Mouse (Mus musculus) kidney, embryonic 16.5 days (tissue): ENCODE data around the gene Cdk9. TPM values are rescaled to one million over a fixed set of nuclear protein-coding genes. Genes with fewer than 3 reads are reported as not detected.

ENCODE experiments used
- ATAC-seq: fragments of 200-750 bp; cut with Nextera tagmentation; 2 replicates; pipeline ENCODE4 v1.8.0; 2017; ENCODE audit warnings: moderate TSS enrichment; ENCODE audit not compliant: low FRiP score, low TSS enrichment
- H3K27ac ChIP-seq: fragments of 300-500 bp; sonication (generic); 2 replicates; pipeline ENCODE4 v1.5.1; 2014; ENCODE audit warnings: low read length
- H3K27me3 ChIP-seq: fragments of 300-500 bp; sonication (generic); 2 replicates; pipeline ENCODE4 v1.6.1; 2014; ENCODE audit warnings: low read length, control low read depth, mixed read lengths; ENCODE audit not compliant: insufficient read depth
- H3K36me3 ChIP-seq: fragments of 300-500 bp; sonication (generic); 2 replicates; pipeline ENCODE4 v1.6.1; 2014; ENCODE audit warnings: low read length, control low read depth, mixed read lengths; ENCODE audit not compliant: insufficient read depth
- H3K4me1 ChIP-seq: fragments of 300-500 bp; sonication (generic); 2 replicates; pipeline ENCODE4 v1.6.1; 2014; ENCODE audit warnings: low read length, control low read depth, mixed read lengths; ENCODE audit not compliant: insufficient read depth
- H3K4me2 ChIP-seq: fragments of 300-500 bp; sonication (generic); replicated peaks from 2 replicates; pipeline ENCODE4 v1.6.1; 2014; ENCODE audit warnings: low read depth, low read length
- H3K4me3 ChIP-seq: fragments of 300-500 bp; sonication (generic); 2 replicates; pipeline ENCODE4 v1.5.1; 2014; ENCODE audit warnings: mild to moderate bottlenecking, low read length
- H3K9ac ChIP-seq: fragments of 300-500 bp; sonication (generic); replicated peaks from 2 replicates; pipeline ENCODE4 v1.6.1; 2014; ENCODE audit warnings: low read length
- H3K9me3 ChIP-seq: fragments of 300-500 bp; sonication (generic); 2 replicates; pipeline ENCODE4 v1.6.1; 2016; ENCODE audit warnings: low read length, control low read depth
- WGBS: fragments of 180-500 bp; shearing (Covaris S2); extraction: QIAGEN DNeasy Blood & Tissue Kit; methylation state at CpG from one replicate; pipeline ENCODE4 v1.1.7; 2014; 5-methylcytosine and 5-hydroxymethylcytosine counted together
- polyA plus RNA-seq: library from polyadenylated mRNA; unstranded; fragments of >200 nt; fragmentation: Nextera tagmentation; extraction: Ambion mirVana; gene quantifications from 2 replicates; pipeline ENCODE4 v1.2.1, GENCODE M21; 2015

Cdk9 gene
- polyA plus RNA-seq, 1 experiment from 2014 or later, result 113 TPM

DNA sequence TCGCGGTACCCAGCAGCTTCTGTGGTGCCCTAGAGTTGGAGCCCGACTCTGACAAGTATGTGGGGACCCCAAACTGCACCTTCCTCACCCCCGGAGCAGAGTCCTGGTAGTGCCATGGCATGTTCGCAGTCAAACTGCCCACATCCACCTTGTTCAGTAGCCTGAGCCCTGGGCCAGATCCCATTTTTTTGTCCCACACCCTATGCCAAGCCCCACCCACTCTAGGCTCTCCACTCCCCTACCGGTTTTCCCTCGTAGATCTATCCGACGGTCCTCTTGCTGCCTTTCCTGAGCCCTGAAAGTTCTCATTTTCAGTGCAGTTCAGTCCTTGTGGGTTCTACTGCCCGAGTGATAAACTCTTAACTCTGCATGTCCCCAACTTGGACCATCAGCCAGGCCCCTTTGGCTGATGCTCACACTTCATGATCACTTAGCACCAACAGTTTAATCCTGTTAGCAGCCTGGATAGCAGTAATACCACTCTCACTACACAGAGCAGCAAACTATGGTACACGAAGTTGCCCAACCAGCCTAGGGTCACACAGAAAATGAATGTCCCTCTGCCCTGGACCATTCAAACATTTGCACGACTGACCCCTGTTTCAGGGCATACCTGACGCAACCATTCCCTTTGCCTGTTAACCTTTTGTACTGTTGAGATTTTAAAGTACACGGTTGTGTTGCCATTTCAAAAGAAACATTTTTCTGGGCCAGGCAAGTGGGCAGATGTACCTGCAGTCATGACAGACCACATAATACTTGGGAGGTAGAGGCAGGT is 11.7 kb downstream of the Cdk9 start:
- Histone ChIP-seq H3K27me3 (no peaks in the 10 kb centered on the region), H3K27ac (no peak overlapping the region), H3K4me3 (no peak overlapping the region), H3K4me2 (no peak overlapping the region), H3K36me3 (peaks cover 29% of the 10 kb centered on the region; the same call in 1 of the 2 replicates), H3K4me1 (0 out of 2 replicates have a peak, but pooled peaks cover 5% of the 10 kb centered on the region), H3K9me3 (no peaks in the 10 kb centered on the region), H3K9ac (no peak overlapping the region)
- ATAC-seq, result no peak
- 77% methylated on average over 14 of the region's 14 CpGs for WGBS

DNA sequence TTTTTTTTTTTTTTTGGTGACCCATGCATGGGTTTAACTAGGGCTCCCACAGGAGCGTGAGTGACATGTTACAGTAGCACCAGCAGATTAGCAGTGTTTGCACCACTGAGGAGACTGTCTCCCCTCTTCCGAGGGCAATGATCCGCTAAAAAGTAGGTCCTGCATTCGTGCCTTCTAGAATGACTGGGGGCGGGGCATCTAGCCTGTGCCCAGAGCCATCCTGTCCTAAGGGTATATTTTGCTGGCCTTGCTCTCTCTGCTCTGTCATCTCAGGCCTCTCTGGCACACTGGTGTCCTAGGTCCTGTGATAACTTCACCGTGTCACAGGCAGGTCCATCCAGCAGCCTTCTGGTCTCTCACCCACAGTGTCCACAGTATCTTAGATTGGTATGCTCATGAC is 13.2 kb downstream of the Cdk9 start:
- H3K9me3 ChIP-seq, result no peaks in the 10 kb centered on the region
- H3K4me2 ChIP-seq, result no peak overlapping the region
- no peaks in the 10 kb centered on the region for H3K27me3 ChIP-seq
- no peak overlapping the region for H3K9ac ChIP-seq
- no peak overlapping the region for H3K27ac ChIP-seq
- H3K4me3 ChIP-seq, result no peak overlapping the region
- WGBS, result 69% methylated on average over 6 of the region's 6 CpGs
- H3K4me1 ChIP-seq, result 0 out of 2 replicates have a peak, but pooled peaks cover 6% of the 10 kb centered on the region
- 0 out of 2 replicates have a peak, but pooled peaks have one; percentile 23 for ATAC-seq
- H3K36me3 ChIP-seq, result peaks cover 17% of the 10 kb centered on the region; the same call in 1 of the 2 replicates

DNA sequence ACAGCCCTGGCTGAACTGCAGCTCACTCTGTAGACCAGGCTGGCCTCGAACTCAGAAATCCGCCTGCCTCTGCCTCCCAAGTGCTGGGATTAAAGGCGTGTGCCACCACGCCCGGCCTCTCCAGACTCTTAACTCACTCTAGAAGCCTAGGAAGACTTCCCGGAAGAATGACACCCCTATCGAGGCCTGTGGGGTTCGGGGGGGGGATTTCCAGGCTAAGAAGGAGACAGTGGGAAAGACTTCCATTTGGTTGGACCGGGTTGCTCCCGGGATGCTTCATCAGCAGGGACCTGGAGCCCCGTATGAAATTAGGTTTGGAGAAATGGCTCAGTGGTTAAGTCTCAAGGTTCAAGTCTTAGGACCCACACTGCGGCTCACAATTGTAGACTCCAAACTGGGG is 18.2 kb downstream of the Cdk9 start:
- WGBS, result 86% methylated on average over 12 of the region's 12 CpGs
- no peaks in the 10 kb centered on the region for H3K9me3 ChIP-seq
- H3K9ac ChIP-seq, result peak overlapping the region; percentile 78
- peak overlapping the region; percentile 83 for H3K4me2 ChIP-seq
- H3K27ac ChIP-seq, result peak overlapping the region; percentile 85; the same call in 1 of the 2 replicates
- no peaks in the 10 kb centered on the region for H3K27me3 ChIP-seq
- no peaks in the 10 kb centered on the region for H3K36me3 ChIP-seq
- H3K4me3 ChIP-seq, result peak overlapping the region; percentile 83
- H3K4me1 ChIP-seq, result peaks cover 17% of the 10 kb centered on the region
- ATAC-seq, result 0 out of 2 replicates have a peak, but pooled peaks have one; percentile 1

DNA sequence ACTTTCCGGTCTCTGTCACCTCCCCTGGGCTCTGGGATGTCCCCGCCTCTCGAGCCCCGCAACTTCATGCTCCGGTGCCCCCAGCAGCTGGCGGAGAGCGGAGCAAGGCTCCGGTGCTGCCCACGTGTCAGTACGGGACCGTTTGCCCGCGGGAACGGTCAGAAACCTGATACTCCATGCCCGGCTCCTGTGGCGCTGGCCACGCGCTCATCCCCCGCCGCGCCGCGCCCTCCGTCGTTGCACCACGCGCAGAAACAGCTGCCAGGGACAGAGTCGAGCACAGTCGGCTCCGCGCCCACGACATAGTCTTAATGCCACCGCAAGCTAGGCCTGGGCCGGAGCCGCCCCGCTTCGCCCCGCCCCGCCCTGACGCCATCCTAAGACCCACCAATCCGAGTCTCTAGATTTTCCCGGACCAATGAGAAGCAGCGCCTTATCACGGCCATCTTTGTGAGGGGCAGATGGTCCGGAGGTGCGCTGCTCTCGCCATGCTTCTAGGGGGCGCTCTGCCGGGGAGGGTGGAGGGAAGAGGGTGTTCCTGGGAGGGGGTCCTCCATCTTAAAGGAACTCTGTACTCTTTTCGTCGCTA is 19.0 kb downstream of the Cdk9 start:
- peak overlapping the region; percentile 90 for H3K27ac ChIP-seq
- peak; percentile 98 for ATAC-seq
- under 1% methylated on average over 51 of the region's 51 CpGs for WGBS

DNA sequence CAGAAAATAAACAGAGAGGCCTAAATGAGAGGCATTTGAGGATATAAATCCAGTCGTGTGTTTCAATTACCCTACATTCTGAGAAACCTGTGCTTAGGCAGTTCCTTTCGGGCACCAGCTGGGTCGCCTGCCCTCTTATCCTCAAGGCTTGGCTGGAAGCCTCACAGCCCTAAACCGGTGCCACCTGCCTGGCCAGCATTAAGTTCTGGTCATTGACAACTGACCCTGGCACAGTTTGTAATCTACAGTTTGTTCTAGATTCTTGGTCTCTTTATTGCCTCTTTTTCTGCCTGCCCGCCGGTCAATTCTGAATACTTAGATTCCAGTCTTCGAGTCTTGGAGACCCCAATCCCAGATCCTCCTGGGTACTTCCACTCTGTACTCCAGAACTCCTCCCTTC is 19.6 kb downstream of the Cdk9 start:
- peak overlapping the region; percentile 83 for H3K4me3 ChIP-seq
- WGBS, result 10% methylated on average over 7 of the region's 7 CpGs
- peak overlapping the region; percentile 83 for H3K4me2 ChIP-seq
- H3K9me3 ChIP-seq, result no peaks in the 10 kb centered on the region
- peak overlapping the region; percentile 90 for H3K9ac ChIP-seq
- peak overlapping the region; percentile 90; the same call in 1 of the 2 replicates for H3K27ac ChIP-seq
- no peaks in the 10 kb centered on the region for H3K27me3 ChIP-seq
- 0 out of 2 replicates have a peak, but pooled peaks cover 3% of the 10 kb centered on the region for H3K36me3 ChIP-seq
- ATAC-seq, result no peak
- H3K4me1 ChIP-seq, result peaks cover 15% of the 10 kb centered on the region

More for the DNA sequence above, 19.0 kb downstream of the Cdk9 start:
- peak overlapping the region; percentile 90 for H3K9ac ChIP-seq
- H3K9me3 ChIP-seq, result no peaks in the 10 kb centered on the region
- H3K4me1 ChIP-seq, result peaks cover 15% of the 10 kb centered on the region
- H3K36me3 ChIP-seq, result no peaks in the 10 kb centered on the region
- H3K4me2 ChIP-seq, result peak overlapping the region; percentile 83
- H3K27me3 ChIP-seq, result no peaks in the 10 kb centered on the region
- H3K4me3 ChIP-seq, result peak overlapping the region; percentile 83

DNA sequence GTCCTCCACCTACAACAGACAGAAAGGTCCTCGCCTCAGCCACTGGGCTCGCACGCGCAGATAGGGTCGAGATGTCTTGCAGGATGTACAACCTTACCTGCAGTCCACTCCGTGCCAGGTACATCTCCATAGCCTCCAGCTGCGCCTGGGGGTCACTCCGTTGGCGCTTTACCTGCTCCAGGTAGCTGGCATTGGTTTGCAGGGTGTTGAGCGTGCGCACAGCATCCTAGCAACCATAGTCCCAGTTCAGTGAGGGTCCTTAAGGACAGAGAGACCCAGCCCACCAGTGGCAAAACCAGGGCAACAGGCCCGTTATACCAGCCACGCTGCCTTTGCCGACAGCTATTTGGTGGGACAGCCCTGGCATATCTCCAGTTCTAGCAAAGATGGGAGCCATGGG is 20.4 kb downstream of the Cdk9 start:
- H3K27ac ChIP-seq, result no peak overlapping the region
- 0 out of 2 replicates have a peak, but pooled peaks cover 10% of the 10 kb centered on the region for H3K36me3 ChIP-seq
- H3K27me3 ChIP-seq, result no peaks in the 10 kb centered on the region
- no peaks in the 10 kb centered on the region for H3K9me3 ChIP-seq
- H3K4me2 ChIP-seq, result peak overlapping the region; percentile 83
- WGBS, result 94% methylated on average over 14 of the region's 14 CpGs
- H3K9ac ChIP-seq, result 0 out of 2 replicates have a peak overlapping the region, but pooled peaks have one; percentile 90
- ATAC-seq, result no peak
- H3K4me3 ChIP-seq, result peak overlapping the region; percentile 83; the same call in 1 of the 2 replicates
- H3K4me1 ChIP-seq, result peaks cover 15% of the 10 kb centered on the region

DNA sequence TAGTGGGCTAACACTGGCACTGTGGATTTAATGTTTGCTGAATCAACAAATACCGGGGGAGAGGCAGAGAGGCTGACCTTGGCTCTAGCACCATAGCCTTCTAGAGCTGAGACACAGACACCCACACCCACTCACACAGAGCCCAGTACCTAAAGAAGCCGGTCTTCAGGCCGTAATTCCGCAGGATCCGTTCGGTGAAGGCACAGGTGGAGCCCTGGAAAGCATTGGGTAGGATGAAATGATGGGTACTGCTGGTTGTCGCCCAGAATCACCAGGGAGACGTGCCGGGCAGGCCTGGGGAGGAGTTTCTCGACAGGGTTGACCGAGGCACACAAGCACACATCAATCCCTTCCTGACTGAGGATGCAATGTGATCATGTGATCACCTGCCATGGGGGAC is 21.8 kb downstream of the Cdk9 start:
- no peak overlapping the region for H3K9ac ChIP-seq
- ATAC-seq, result no peak
- no peak overlapping the region for H3K4me2 ChIP-seq
- WGBS, result 78% methylated on average over 11 of the region's 11 CpGs
- H3K27me3 ChIP-seq, result no peaks in the 10 kb centered on the region
- no peak overlapping the region for H3K27ac ChIP-seq
- peaks cover 15% of the 10 kb centered on the region for H3K4me1 ChIP-seq
- H3K9me3 ChIP-seq, result no peaks in the 10 kb centered on the region
- no peak overlapping the region for H3K4me3 ChIP-seq
- peaks cover 25% of the 10 kb centered on the region for H3K36me3 ChIP-seq

DNA sequence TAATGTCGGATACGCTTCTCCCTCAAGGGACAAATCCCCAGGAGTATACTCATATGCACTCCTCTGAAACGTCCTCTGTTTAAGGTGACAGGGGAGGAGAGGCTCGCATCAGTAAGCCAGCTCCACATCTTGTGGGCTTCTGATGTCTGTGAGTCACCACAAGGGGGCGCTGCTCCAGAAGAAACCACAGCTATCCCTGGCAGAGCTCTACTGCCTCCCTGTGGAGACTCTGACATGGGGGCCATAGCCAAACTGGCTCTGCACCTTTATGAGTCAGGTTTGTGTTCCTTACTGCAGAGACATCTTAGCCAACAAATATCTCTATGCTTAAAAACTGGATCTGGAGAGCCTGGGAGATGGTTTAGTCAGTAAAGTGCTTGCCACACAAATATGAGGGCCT is 23.5 kb downstream of the Cdk9 start:
- peaks cover 12% of the 10 kb centered on the region for H3K4me1 ChIP-seq
- 20% methylated on average over 5 of the region's 5 CpGs for WGBS
- no peak overlapping the region for H3K4me3 ChIP-seq
- H3K9ac ChIP-seq, result no peak overlapping the region
- H3K27me3 ChIP-seq, result no peaks in the 10 kb centered on the region
- H3K9me3 ChIP-seq, result no peaks in the 10 kb centered on the region
- H3K4me2 ChIP-seq, result no peak overlapping the region
- ATAC-seq, result no peak
- H3K36me3 ChIP-seq, result peaks cover 41% of the 10 kb centered on the region
- H3K27ac ChIP-seq, result no peak overlapping the region

DNA sequence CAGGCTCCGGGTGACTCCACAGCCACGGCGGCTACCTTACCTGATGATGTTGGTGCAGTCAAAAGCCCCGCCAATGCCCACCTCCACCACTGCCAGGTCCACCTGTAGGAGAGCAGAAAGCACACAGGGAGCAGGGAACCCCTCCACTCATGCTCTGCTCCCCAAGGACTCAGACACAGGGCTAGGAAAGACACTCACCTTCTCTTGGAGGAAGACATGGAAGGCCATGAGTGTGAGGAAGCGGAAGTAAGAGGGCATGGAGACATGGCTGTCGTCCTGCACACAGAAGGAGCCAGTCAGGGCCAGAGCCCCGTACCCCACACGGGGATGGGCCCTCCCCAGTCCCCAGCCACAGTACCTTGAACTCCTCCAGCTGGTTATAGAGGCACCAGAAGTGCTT is 25.3 kb downstream of the Cdk9 start:
- H3K4me1 ChIP-seq, result peaks cover 3% of the 10 kb centered on the region
- H3K27ac ChIP-seq, result no peak overlapping the region
- peaks cover 56% of the 10 kb centered on the region for H3K36me3 ChIP-seq
- H3K4me2 ChIP-seq, result no peak overlapping the region
- H3K27me3 ChIP-seq, result no peaks in the 10 kb centered on the region
- no peaks in the 10 kb centered on the region for H3K9me3 ChIP-seq
- no peak overlapping the region for H3K9ac ChIP-seq
- no peak overlapping the region for H3K4me3 ChIP-seq
- no peak for ATAC-seq
- WGBS, result 95% methylated on average over 8 of the region's 8 CpGs

DNA sequence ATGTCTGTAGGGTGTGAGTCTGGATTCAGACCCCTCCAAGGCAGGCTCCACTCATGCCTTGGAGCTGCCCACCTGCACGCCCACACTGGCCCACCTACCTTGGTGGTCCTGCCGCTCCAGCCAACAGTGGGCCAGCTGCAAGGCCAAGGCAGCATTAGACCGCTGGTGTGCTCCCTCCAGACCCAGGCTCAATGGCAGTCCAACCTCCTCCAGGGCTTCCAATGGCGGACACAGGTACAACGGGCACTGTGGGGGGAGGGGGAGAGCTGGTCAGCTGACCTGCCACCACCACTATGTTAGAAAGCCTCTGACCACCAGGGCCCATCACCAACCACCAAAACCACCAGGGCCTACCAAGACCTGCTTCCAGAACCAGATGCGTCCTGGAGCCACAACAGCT is 26.2 kb downstream of the Cdk9 start:
- no peak for ATAC-seq
- no peaks in the 10 kb centered on the region for H3K27me3 ChIP-seq
- H3K4me1 ChIP-seq, result peaks cover 4% of the 10 kb centered on the region; the same call in 1 of the 2 replicates
- H3K36me3 ChIP-seq, result peaks cover 60% of the 10 kb centered on the region
- H3K4me2 ChIP-seq, result no peak overlapping the region
- no peaks in the 10 kb centered on the region for H3K9me3 ChIP-seq
- H3K4me3 ChIP-seq, result no peak overlapping the region
- no peak overlapping the region for H3K27ac ChIP-seq
- 91% methylated on average over 6 of the region's 6 CpGs for WGBS
- no peak overlapping the region for H3K9ac ChIP-seq
